Mouse (Mus musculus): ENCODE results near the gene Snx1. TPM values are rescaled to one million over a fixed set of nuclear protein-coding genes. Genes with fewer than 3 reads are reported as not detected.

Snx1 gene
- total RNA-seq, 2 experiments from 2014 or later: 71.9 to 77.6 TPM

- no peak for DNase-seq (ENCODE audit: low spot score in 2 of 2)
Measured at GRCm38 (mm10) chr9:66053620-66054019, 72.8 kb downstream of the Snx1 start.

- no peak for DNase-seq (ENCODE audit: low spot score in 2 of 2)
Measured at GRCm38 (mm10) chr9:66052731-66053130, 73.7 kb downstream of the Snx1 start.

DNA sequence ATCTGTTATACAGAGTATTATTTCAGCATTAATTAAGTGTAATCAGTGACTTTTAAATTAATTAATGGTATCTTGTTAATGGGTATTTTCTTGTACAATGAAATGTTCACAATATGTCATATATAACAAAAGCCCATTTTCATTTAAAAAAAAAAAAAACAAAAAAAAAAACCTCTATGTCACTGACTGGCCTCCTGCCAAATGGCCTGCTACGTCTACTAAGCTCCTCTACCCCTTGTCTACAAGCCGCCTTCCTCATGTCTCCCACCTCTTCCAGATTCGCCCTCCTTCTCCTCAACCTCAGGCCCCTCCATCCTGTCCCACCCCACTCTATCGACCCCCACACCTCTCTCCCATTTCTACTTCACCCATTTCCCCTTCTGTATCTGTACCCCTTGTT is 74.9 kb downstream of the Snx1 start:
- no peak for DNase-seq (ENCODE audit: low spot score in 2 of 2)

- no peak for DNase-seq (ENCODE audit: low spot score in 2 of 2)
Measured at GRCm38 (mm10) chr9:66049931-66050601, 76.3 kb downstream of the Snx1 start.

DNA sequence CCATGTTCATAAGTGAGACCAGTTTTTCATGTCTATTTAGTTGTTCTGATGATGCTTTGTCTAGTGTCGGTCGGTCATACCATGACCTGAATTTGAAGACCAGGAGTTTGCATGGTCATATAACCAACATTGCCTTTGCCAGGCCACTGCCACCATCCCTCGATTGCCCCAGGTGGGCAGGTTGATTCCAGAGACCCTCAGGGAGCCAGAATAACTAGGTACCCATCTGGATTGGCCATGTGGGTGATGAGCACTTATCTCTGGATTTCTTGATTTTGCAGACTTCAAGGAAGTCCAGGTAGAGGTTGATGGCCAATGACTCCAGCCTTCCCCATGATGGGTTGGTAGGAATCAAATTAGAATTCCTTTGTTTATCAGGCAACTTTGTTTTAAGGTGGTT is 83.1 kb downstream of the Snx1 start:
- no peak for DNase-seq (ENCODE audit: low spot score in 2 of 2)

DNA sequence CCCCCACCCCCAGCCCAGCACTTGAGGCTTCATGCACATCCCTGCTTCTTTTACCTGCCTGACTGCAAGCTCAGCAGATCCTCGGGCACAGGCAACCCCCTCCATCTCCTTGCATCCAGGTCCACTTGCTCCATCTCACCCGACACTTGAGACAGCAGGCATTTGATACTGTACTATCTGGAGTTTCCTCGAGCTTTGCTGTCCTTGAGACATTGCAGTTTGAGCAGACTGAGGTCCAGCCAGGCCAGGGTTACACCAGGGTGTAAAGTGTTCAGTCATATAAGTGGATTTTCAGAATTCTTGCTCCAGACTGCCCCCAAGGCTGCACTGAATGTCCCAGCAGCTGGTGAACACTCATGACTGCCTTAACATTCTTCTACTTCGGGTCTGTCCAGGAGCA is 84.1 kb downstream of the Snx1 start:
- DNase-seq (ENCODE audit: low spot score in 2 of 2): no peak

GRCm38 (mm10) chr9:66040801-66041200 is 85.6 kb downstream of the Snx1 start:
- no peak for DNase-seq (ENCODE audit: low spot score in 2 of 2)

GRCm38 (mm10) chr9:66039290-66039689 is 87.1 kb downstream of the Snx1 start:
- no peak for DNase-seq (ENCODE audit: low spot score in 2 of 2)

DNA sequence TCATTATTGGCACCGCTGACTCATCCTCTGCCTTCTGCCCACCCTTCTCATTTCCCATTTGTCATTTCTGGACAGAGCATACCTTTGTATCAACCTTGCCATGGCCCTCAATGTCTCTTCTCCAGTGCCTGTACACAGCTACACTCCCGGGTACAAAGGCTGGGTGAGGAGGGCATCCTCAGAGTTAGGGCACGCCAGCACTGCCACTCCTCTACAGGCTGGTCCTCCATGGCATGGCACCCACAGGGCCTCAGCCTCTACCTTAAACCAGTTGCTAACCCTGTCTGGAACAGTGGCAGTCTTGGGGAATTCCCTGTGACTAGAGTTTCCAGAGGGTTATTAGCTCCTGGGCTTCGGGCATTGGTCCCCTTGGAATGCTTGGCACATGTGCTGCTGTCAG is 87.8 kb downstream of the Snx1 start:
- no peak for DNase-seq (ENCODE audit: low spot score in 2 of 2)

Other genes with a start within 250 kb of the Snx1 start
- 10 to 100 TPM; 28.6 to 29.1 TPM for gene Pclaf, start 236.3 kb downstream of the Snx1 start, total RNA-seq (2021)
- 10 to 100 TPM; 23.9 to 24.4 TPM for gene Trip4, start 217.8 kb downstream of the Snx1 start, total RNA-seq (2021)
- gene Csnk1g1, start 217.7 kb downstream of the Snx1 start, total RNA-seq (2021): 10 to 100 TPM; 15.3 to 16.5 TPM
- 100 to 1,000 TPM; 355 to 362 TPM for gene Ppib, start 66.4 kb downstream of the Snx1 start, total RNA-seq (2021)
- under 1 TPM; 0.52 to 0.83 TPM for gene Snx22, start 56.9 kb downstream of the Snx1 start, total RNA-seq (2021)
- gene Ciao2a, start within 50 bp of the Snx1 start, total RNA-seq (2021): 10 to 100 TPM; 50.4 to 57.5 TPM
- 10 to 100 TPM; 10.2 to 12.3 TPM for gene Dapk2, start 31.6 kb upstream of the Snx1 start, total RNA-seq (2021)
- gene Herc1, start 223.9 kb upstream of the Snx1 start, total RNA-seq (2021): 10 to 100 TPM; 35.7 to 38.7 TPM

Measured in gastrocnemius, postnatal 4 days (tissue).